Mouse (Mus musculus): ENCODE results near the gene Gm6096.
"Not testable (repeated sequence)": the region's sequence is repeated elsewhere in the genome, so short reads cannot be mapped to it uniquely, and the experiment has no call there.

Gm6096 gene

GRCm38 (mm10) chr7:34250738-34251137 is at the start of gene Gm6096:
Gm6096 (plus strand) TSS chr7:34251038.
- no peak for DNase-seq (ENCODE audit: low read depth, low spot score)

GRCm38 (mm10) chr7:34202147-34202546 is 48.7 kb upstream of the Gm6096 start:
- not testable (repeated sequence) for DNase-seq (ENCODE audit: low read depth, low spot score)

GRCm38 (mm10) chr7:34206331-34206730 is 44.5 kb upstream of the Gm6096 start:
- DNase-seq (ENCODE audit: low read depth, low spot score): no peak

- DNase-seq (ENCODE audit: low read depth, low spot score): no peak
These were observed 42.7 kb upstream of the Gm6096 start for GRCm38 (mm10) chr7:34208027-34208745.

GRCm38 (mm10) chr7:34213281-34213680 is 37.6 kb upstream of the Gm6096 start:
- no peak for DNase-seq (ENCODE audit: low read depth, low spot score)

- no peak for DNase-seq (ENCODE audit: low read depth, low spot score)
These were observed 36.2 kb upstream of the Gm6096 start for GRCm38 (mm10) chr7:34214644-34215043.

GRCm38 (mm10) chr7:34215481-34215880 is 35.4 kb upstream of the Gm6096 start:
- DNase-seq (ENCODE audit: low read depth, low spot score): no peak

GRCm38 (mm10) chr7:34216474-34216873 is 34.4 kb upstream of the Gm6096 start:
- DNase-seq (ENCODE audit: low read depth, low spot score): no peak

GRCm38 (mm10) chr7:34218496-34218895 is 32.3 kb upstream of the Gm6096 start:
- DNase-seq (ENCODE audit: low read depth, low spot score): no peak

- no peak for DNase-seq (ENCODE audit: low read depth, low spot score)
These were observed 29.1 kb upstream of the Gm6096 start for GRCm38 (mm10) chr7:34221594-34222250.

GRCm38 (mm10) chr7:34222340-34222739 is 28.5 kb upstream of the Gm6096 start:
- no peak for DNase-seq (ENCODE audit: low read depth, low spot score)

- no peak for DNase-seq (ENCODE audit: low read depth, low spot score)
These were observed 26.5 kb upstream of the Gm6096 start for GRCm38 (mm10) chr7:34224308-34224707.

- no peak for DNase-seq (ENCODE audit: low read depth, low spot score)
These were observed 24.8 kb upstream of the Gm6096 start for GRCm38 (mm10) chr7:34226086-34226485.

- no peak for DNase-seq (ENCODE audit: low read depth, low spot score)
These were observed 24.0 kb upstream of the Gm6096 start for GRCm38 (mm10) chr7:34226846-34227245.

- DNase-seq (ENCODE audit: low read depth, low spot score): peak; percentile 17
These were observed 22.2 kb upstream of the Gm6096 start for GRCm38 (mm10) chr7:34228641-34229040.

GRCm38 (mm10) chr7:34229153-34229552 is 21.7 kb upstream of the Gm6096 start:
- DNase-seq (ENCODE audit: low read depth, low spot score): no peak

- no peak for DNase-seq (ENCODE audit: low read depth, low spot score)
These were observed 21.1 kb upstream of the Gm6096 start for GRCm38 (mm10) chr7:34229691-34230111.

GRCm38 (mm10) chr7:34230116-34230515 is 20.7 kb upstream of the Gm6096 start, which contains the start of gene Gpi1:
Gpi1 (minus strand) TSS chr7:34230336.
- peak; percentile 93 for DNase-seq (ENCODE audit: low read depth, low spot score)

GRCm38 (mm10) chr7:34232785-34233725 is 17.8 kb upstream of the Gm6096 start:
- no peak for DNase-seq (ENCODE audit: low read depth, low spot score)

- DNase-seq (ENCODE audit: low read depth, low spot score): peak; percentile 99
These were observed 16.8 kb upstream of the Gm6096 start for GRCm38 (mm10) chr7:34233909-34234609.
